Mouse (Mus musculus) midbrain, embryonic 16.5 days (tissue): ENCODE results near the gene Marc2. TPM values are rescaled to one million over a fixed set of nuclear protein-coding genes. Genes with fewer than 3 reads are reported as not detected.

Experiments
- ATAC-seq: fragments of 200-750 bp; cut with Nextera tagmentation; 2 replicates; pipeline ENCODE4 v1.8.0; 2017; ENCODE audit warnings: moderate TSS enrichment
- H3K27ac ChIP-seq: fragments of 300-500 bp; sonication (generic); 2 replicates; pipeline ENCODE4 v1.5.1; 2014; ENCODE audit warnings: mild to moderate bottlenecking, low read length, mixed read lengths
- H3K27me3 ChIP-seq: fragments of 300-500 bp; sonication (generic); 2 replicates; pipeline ENCODE4 v1.6.1; 2014; ENCODE audit warnings: low read depth, low read length, mixed read lengths; ENCODE audit not compliant: control insufficient read depth, insufficient read depth
- H3K36me3 ChIP-seq: fragments of 300-500 bp; sonication (generic); 2 replicates; pipeline ENCODE4 v1.6.1; 2014; ENCODE audit warnings: mild to moderate bottlenecking, low read length, moderate library complexity, mixed read lengths; ENCODE audit not compliant: control insufficient read depth, insufficient read depth
- H3K4me1 ChIP-seq: fragments of 300-500 bp; sonication (generic); 2 replicates; pipeline ENCODE4 v1.6.1; 2014; ENCODE audit warnings: mild to moderate bottlenecking, low read length, mixed read lengths; ENCODE audit not compliant: control insufficient read depth, insufficient read depth
- H3K4me2 ChIP-seq: fragments of 300-500 bp; sonication (generic); 2 replicates; pipeline ENCODE4 v1.6.1; 2014; ENCODE audit warnings: mild to moderate bottlenecking, low read length, mixed read lengths
- H3K4me3 ChIP-seq: fragments of 300-500 bp; sonication (generic); 2 replicates; pipeline ENCODE4 v1.5.1; 2014; ENCODE audit warnings: low read depth, mild to moderate bottlenecking, low read length, moderate library complexity, mixed read lengths
- H3K9ac ChIP-seq: fragments of 300-500 bp; sonication (generic); 2 replicates; pipeline ENCODE4 v1.6.1; 2014; ENCODE audit warnings: low read depth, low read length, mixed read lengths
- H3K9me3 ChIP-seq: fragments of 300-500 bp; sonication (generic); replicated peaks from 2 replicates; pipeline ENCODE4 v1.6.1; 2014; ENCODE audit warnings: mild to moderate bottlenecking, low read length, mixed read lengths; ENCODE audit not compliant: control insufficient read depth, poor library complexity, severe bottlenecking
- WGBS: fragments of 180-500 bp; shearing (Covaris S2); extraction: QIAGEN DNeasy Blood & Tissue Kit; methylation state at CpG from one replicate; pipeline ENCODE4 v1.1.7; 2014; 5-methylcytosine and 5-hydroxymethylcytosine counted together
- polyA plus RNA-seq: library from polyadenylated mRNA; unstranded; fragments of >200 nt; fragmentation: Nextera tagmentation; extraction: Ambion mirVana; gene quantifications from 2 replicates; pipeline ENCODE4 v1.2.1, GENCODE M21; 2015

The Marc2 gene
- polyA plus RNA-seq, 1 experiment from 2014 or later: 97.7 TPM

GRCm38 (mm10) chr1:184861551-184861950 lies 15.3 kb upstream of the Marc2 start:
- 81% methylated on average over 2 of the region's 2 CpGs for WGBS
- Histone ChIP-seq H3K27ac (no peak overlapping the region), H3K9ac (no peak overlapping the region), H3K36me3 (no peaks in the 10 kb centered on the region), H3K27me3 (no peaks in the 10 kb centered on the region), H3K9me3 (no peaks in the 10 kb centered on the region), H3K4me1 (no peaks in the 10 kb centered on the region), H3K4me2 (no peak overlapping the region), H3K4me3 (no peak overlapping the region)
- no peak for ATAC-seq

GRCm38 (mm10) chr1:184860276-184860675 lies 14.0 kb upstream of the Marc2 start:
- Histone ChIP-seq H3K27me3 (no peaks in the 10 kb centered on the region), H3K36me3 (no peaks in the 10 kb centered on the region), H3K4me3 (no peak overlapping the region), H3K4me2 (no peak overlapping the region), H3K4me1 (no peaks in the 10 kb centered on the region), H3K9me3 (no peaks in the 10 kb centered on the region), H3K9ac (no peak overlapping the region), H3K27ac (no peak overlapping the region)
- 65% methylated on average over 3 of the region's 3 CpGs for WGBS
- no peak for ATAC-seq

GRCm38 (mm10) chr1:184858253-184858652 lies 12.0 kb upstream of the Marc2 start:
- ATAC-seq: no peak
- Histone ChIP-seq H3K9me3 (no peaks in the 10 kb centered on the region), H3K27ac (no peak overlapping the region), H3K4me2 (no peak overlapping the region), H3K27me3 (no peaks in the 10 kb centered on the region), H3K36me3 (no peaks in the 10 kb centered on the region), H3K4me1 (no peaks in the 10 kb centered on the region), H3K9ac (no peak overlapping the region), H3K4me3 (no peak overlapping the region)
- WGBS: 83% methylated on average over 1 of the region's 1 CpGs

- Histone ChIP-seq H3K36me3 (no peaks in the 10 kb centered on the region), H3K9ac (no peak overlapping the region), H3K4me1 (peaks cover under 1% of the 10 kb centered on the region; the same call in 1 of the 2 replicates), H3K27ac (no peak overlapping the region), H3K4me3 (no peak overlapping the region), H3K27me3 (no peaks in the 10 kb centered on the region), H3K4me2 (no peak overlapping the region), H3K9me3 (no peaks in the 10 kb centered on the region)
- no peak for ATAC-seq
- 91% methylated on average over 9 of the region's 9 CpGs for WGBS
These were observed 11.0 kb upstream of the Marc2 start for GRCm38 (mm10) chr1:184857216-184857615.

- Histone ChIP-seq H3K4me3 (no peak overlapping the region), H3K9ac (no peak overlapping the region), H3K4me2 (no peak overlapping the region), H3K27me3 (peaks cover 4% of the 10 kb centered on the region; the same call in 1 of the 2 replicates), H3K9me3 (no peaks in the 10 kb centered on the region), H3K36me3 (no peaks in the 10 kb centered on the region), H3K4me1 (peaks cover 5% of the 10 kb centered on the region; the same call in 1 of the 2 replicates), H3K27ac (no peak overlapping the region)
- 75% methylated on average over 3 of the region's 3 CpGs for WGBS
- ATAC-seq: no peak
These were observed 7.7 kb upstream of the Marc2 start for GRCm38 (mm10) chr1:184853922-184854321.

GRCm38 (mm10) chr1:184853339-184853738 lies 7.1 kb upstream of the Marc2 start:
- Histone ChIP-seq H3K36me3 (no peaks in the 10 kb centered on the region), H3K4me1 (peaks cover 5% of the 10 kb centered on the region; the same call in 1 of the 2 replicates), H3K27me3 (peaks cover 4% of the 10 kb centered on the region), H3K9me3 (no peaks in the 10 kb centered on the region), H3K27ac (no peak overlapping the region), H3K4me3 (no peak overlapping the region), H3K9ac (no peak overlapping the region), H3K4me2 (0 out of 2 replicates have a peak overlapping the region, but pooled peaks have one; percentile 13)
- no peak for ATAC-seq
- 37% methylated on average over 5 of the region's 5 CpGs for WGBS

GRCm38 (mm10) chr1:184851741-184852618 lies 5.7 kb upstream of the Marc2 start:
- H3K36me3 ChIP-seq: no peaks in the 10 kb centered on the region
- H3K27me3 ChIP-seq: peaks cover 7% of the 10 kb centered on the region
- no peaks in the 10 kb centered on the region for H3K9me3 ChIP-seq
- 14% methylated on average over 31 of the region's 31 CpGs for WGBS
- peak overlapping the region; percentile 38; the same call in 1 of the 2 replicates for H3K27ac ChIP-seq
- H3K4me3 ChIP-seq: peak overlapping the region; percentile 30
- peak overlapping the region; percentile 47; the same call in 1 of the 2 replicates for H3K9ac ChIP-seq
- ATAC-seq: peak; percentile 95
- peak overlapping the region; percentile 56 for H3K4me2 ChIP-seq
- H3K4me1 ChIP-seq: peaks cover 5% of the 10 kb centered on the region; the same call in 1 of the 2 replicates

GRCm38 (mm10) chr1:184851166-184851565 lies 4.9 kb upstream of the Marc2 start:
- ATAC-seq: no peak
- Histone ChIP-seq H3K27me3 (peaks cover 7% of the 10 kb centered on the region), H3K27ac (0 out of 2 replicates have a peak overlapping the region, but pooled peaks have one; percentile 3), H3K4me1 (peaks cover 10% of the 10 kb centered on the region), H3K9me3 (no peaks in the 10 kb centered on the region), H3K36me3 (no peaks in the 10 kb centered on the region), H3K9ac (no peak overlapping the region), H3K4me2 (no peak overlapping the region), H3K4me3 (no peak overlapping the region)
- 40% methylated on average over 7 of the region's 7 CpGs for WGBS

GRCm38 (mm10) chr1:184846973-184847372 lies 722 bp upstream of the Marc2 start:
- WGBS: 58% methylated on average over 3 of the region's 3 CpGs
- no peak for ATAC-seq
- H3K27ac ChIP-seq: no peak overlapping the region
- H3K4me3 ChIP-seq: no peak overlapping the region
- no peaks in the 10 kb centered on the region for H3K9me3 ChIP-seq
- H3K27me3 ChIP-seq: peaks cover 7% of the 10 kb centered on the region
- H3K36me3 ChIP-seq: no peaks in the 10 kb centered on the region
- no peak overlapping the region for H3K9ac ChIP-seq
- H3K4me1 ChIP-seq: peaks cover 21% of the 10 kb centered on the region
- no peak overlapping the region; the same call in 1 of the 2 replicates for H3K4me2 ChIP-seq
